Mouse (Mus musculus): ENCODE data around the gene Tle3.

The Tle3 gene

GRCm38 (mm10) chr9:61400132-61400531 lies 28.0 kb downstream of the Tle3 start:
- no peak for DNase-seq

GRCm38 (mm10) chr9:61401664-61402063 lies 29.5 kb downstream of the Tle3 start:
- no peak for DNase-seq

- no peak for DNase-seq
These were observed 30.1 kb downstream of the Tle3 start for GRCm38 (mm10) chr9:61402268-61402667.

- no peak for DNase-seq
These were observed 30.6 kb downstream of the Tle3 start for GRCm38 (mm10) chr9:61402716-61403115.

GRCm38 (mm10) chr9:61403866-61404614 lies 31.9 kb downstream of the Tle3 start:
- no peak for DNase-seq

- no peak for DNase-seq
These were observed 32.4 kb downstream of the Tle3 start for GRCm38 (mm10) chr9:61404615-61404980.

GRCm38 (mm10) chr9:61404998-61405621 lies 32.9 kb downstream of the Tle3 start:
- peak; percentile 84 for DNase-seq

- no peak for DNase-seq
These were observed 34.2 kb downstream of the Tle3 start for GRCm38 (mm10) chr9:61406343-61406742.

- DNase-seq = no peak
These were observed 36.9 kb downstream of the Tle3 start for GRCm38 (mm10) chr9:61409046-61409445.

- no peak for DNase-seq
These were observed 41.7 kb downstream of the Tle3 start for GRCm38 (mm10) chr9:61413665-61414456.

GRCm38 (mm10) chr9:61416571-61416970 lies 44.4 kb downstream of the Tle3 start:
- no peak for DNase-seq

- DNase-seq = no peak
These were observed 49.5 kb downstream of the Tle3 start for GRCm38 (mm10) chr9:61421626-61422025.

- no peak for DNase-seq
These were observed 52.1 kb downstream of the Tle3 start for GRCm38 (mm10) chr9:61424245-61424644.

GRCm38 (mm10) chr9:61426493-61426892 lies 54.3 kb downstream of the Tle3 start:
- no peak for DNase-seq

GRCm38 (mm10) chr9:61427051-61427450 lies 54.9 kb downstream of the Tle3 start:
- DNase-seq = no peak

GRCm38 (mm10) chr9:61427901-61428300 lies 55.7 kb downstream of the Tle3 start:
- DNase-seq = no peak

- DNase-seq = no peak
These were observed 59.7 kb downstream of the Tle3 start for GRCm38 (mm10) chr9:61431830-61432229.

GRCm38 (mm10) chr9:61433206-61433605 lies 61.0 kb downstream of the Tle3 start:
- no peak for DNase-seq

GRCm38 (mm10) chr9:61434062-61434461 lies 61.9 kb downstream of the Tle3 start:
- DNase-seq = peak; percentile 85

GRCm38 (mm10) chr9:61435191-61435989 lies 63.2 kb downstream of the Tle3 start:
- peak; percentile 80 for DNase-seq

- no peak for DNase-seq
These were observed 63.9 kb downstream of the Tle3 start for GRCm38 (mm10) chr9:61436104-61436503.

GRCm38 (mm10) chr9:61436761-61437160 lies 64.6 kb downstream of the Tle3 start:
- DNase-seq = no peak

- no peak for DNase-seq
These were observed 66.9 kb downstream of the Tle3 start for GRCm38 (mm10) chr9:61439092-61439491.

Data from layer of hippocampus, adult 9-11 months (tissue).